Mouse (Mus musculus) right cerebral cortex, adult 2 months (tissue): ENCODE measurements at regions not wholly inside any gene's neighbourhood (a gene's known extent, or its start where the extent isn't known, plus 50 kb on each side); places are given as distances from the start of the nearest gene placed in this dataset.

Experiments
- DNase-seq, 2 experiments: peaks; one replicate each; pipeline ENCODE4 v3.0.0; 2021 to 2022; ENCODE audit warnings: low spot score in 2 of 2

DNA sequence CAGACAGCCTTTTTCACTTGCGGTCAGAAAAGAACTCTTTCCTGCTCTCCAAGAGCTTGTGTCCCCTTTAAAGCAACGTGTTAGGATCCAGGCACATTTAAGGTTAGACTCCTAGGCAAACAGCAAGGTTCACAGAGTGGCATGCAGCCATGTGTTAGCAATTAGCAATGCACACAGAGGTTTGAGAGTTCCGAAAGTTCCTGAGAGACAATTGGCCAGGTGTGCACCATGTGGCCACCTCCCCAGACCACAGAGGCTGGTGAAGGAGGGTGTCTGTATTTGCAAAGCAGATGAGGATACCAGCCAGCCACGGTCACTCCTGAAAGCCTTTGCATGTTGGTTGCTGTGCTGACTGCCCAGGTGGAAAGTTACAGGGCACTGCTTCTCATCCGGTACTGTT is 240.6 kb downstream of the H2al1j start:
- no peak for DNase-seq

DNA sequence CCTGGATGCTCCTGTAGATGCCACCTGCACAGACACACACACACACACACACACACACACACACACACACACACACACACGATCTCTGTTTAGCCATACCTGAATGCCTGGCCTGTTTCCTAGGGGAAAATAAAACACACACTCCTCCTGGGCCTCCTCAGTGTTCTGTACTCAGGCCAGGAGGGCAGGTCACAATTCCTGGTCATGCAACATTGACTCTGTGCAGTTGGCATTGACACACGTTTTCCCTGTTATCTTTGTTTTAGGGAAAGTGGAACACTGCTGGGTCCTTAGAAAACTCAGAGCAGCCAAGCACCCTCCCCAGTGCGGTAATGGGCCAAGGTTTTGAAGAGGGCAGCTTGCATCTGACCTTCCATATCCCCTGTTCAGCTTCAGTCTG is 246.7 kb downstream of the H2al1j start:
- no peak for DNase-seq

GRCm38 (mm10) chrX:11575571-11575970 is 247.9 kb downstream of the H2al1j start:
- DNase-seq = no peak

DNA sequence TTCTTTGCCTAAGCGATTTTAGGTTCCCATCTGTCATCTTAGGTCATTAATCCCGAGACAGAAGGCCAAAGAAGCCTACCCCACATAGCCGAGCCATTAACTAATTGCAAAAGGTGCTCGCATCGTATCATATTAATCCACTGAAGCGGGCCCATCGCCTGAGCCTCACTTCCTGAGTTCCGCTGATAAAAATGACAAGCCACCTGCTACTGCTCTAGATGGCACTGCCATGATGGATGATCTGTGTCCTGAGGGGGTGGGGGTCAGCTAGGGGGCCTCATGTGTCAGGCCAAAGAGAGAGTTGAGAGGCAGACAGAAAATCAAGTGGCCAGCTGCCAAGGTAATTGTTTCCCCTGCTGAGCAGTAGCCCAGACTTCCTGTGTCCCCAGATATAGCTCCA is 248.7 kb downstream of the H2al1j start:
- no peak for DNase-seq

GRCm38 (mm10) chrX:11577294-11577693 is 249.7 kb downstream of the H2al1j start:
- DNase-seq = no peak

- no peak for DNase-seq
Measured at GRCm38 (mm10) chrX:11585353-11585752, 257.7 kb downstream of the H2al1j start.

- DNase-seq = no peak
Measured at GRCm38 (mm10) chrX:11591391-11592187, 264.0 kb downstream of the H2al1j start.

DNA sequence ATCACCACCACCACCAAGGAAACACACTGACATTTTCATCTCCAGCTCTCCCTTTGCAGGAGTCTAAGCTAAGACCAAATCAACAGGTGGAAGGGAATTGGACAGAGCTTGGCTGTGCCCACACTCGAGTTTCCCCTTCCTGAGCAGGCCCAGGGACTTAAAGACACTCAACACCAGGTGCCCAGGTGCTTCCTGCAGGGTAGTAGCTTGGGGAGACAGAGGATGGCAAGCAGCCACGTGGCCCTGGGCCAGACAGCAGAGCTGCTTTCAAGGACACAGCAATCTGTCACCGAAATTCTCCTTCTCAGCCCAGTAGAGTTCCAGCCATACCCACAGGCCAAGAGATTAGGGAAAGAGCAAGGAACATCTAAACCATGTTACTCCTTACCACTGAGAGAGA is 266.9 kb downstream of the H2al1j start:
- no peak for DNase-seq

DNA sequence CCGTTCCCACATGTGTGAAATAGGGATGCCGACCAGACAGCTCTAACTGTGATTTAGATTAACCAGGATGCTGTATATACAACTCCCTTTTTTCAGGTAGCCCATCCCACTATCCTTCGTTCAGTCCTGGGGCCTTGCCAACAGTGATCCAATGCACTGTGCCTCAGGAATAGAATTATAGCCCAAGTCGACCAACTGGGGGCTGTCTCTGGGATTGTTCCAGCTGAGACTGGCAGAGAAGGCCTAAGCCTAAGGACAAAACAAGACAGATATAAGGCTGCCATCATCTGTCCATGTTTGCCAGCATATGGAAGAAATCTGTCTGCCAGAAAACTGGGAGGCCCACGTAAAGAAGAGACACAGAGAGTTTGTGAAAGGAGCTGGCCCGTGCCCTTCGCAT is 269.9 kb downstream of the H2al1j start:
- DNase-seq = peak; percentile 8 to 22

DNA sequence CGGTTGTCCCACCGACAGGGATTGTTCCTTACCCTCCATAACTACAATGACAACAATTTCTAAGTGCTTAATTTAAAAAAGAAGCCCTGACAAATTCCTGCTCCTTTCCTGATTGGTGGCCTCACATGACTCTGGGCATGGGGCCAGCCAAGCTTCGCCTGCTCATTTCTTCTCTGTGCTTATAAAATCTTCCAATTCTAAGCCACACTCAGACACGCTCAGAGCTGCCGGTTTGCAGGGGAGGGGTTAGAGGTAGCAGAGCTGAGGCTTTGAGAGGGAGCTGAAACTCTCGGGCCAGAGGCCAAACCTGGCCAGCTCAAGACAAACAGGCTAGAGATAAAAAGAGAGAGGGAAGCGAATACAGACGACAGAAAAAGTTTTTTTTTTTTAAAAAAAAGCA is 286.6 kb downstream of the H2al1j start:
- no peak for DNase-seq

GRCm38 (mm10) chrX:11621045-11621763 is 293.6 kb downstream of the H2al1j start:
- DNase-seq = peak; percentile 42 to 71

DNA sequence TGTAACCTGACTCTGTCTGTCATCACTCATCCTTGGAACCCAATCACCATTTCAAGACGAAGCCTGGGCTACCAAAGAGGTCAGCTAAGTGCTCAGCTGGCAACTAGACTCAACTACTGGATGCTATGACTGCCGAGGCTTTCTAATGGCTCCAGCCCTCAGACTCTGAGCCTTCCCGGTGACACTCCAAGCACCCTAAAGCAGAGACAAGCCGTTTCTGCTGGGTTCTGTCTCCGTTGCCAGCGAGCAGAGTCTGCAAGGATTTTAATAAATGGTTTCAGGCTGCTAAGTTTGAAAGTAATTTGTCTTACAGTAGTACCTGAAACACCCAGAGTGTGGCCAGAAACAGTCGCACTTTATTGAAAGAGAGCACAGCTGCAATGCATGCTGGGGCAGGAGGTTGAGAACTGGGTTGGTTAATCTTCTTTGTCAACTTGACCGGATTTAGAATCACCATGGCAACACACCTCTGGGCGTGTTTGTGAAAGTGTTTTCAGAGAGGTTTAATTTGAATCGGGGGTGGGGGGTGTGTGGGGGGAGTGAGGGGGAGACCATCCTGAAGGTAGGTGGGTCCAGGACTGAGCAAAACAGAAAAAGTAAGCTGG is 298.8 kb downstream of the H2al1j start:
- no peak for DNase-seq

- DNase-seq = no peak
Measured at GRCm38 (mm10) chrX:11629362-11629761, 301.7 kb downstream of the H2al1j start.

DNA sequence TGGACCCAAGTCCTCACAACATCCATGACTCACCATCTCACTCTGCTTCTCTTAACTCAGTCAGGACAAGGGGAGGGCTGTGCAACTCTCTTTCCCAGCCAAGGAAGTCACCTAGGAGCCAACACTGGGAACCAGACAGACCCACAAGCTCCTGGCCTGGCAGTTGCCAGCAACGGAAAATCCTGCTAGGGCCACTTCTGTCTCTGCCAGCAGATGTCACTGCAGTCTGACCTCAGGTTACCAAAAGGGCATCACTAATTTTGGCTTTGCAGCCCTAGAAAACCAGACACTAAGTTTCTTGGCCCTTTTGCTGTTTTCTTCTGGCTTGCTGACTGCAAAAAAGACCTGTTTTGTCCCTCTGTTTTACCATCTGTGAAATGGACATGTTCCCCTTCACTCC is 302.3 kb downstream of the H2al1j start:
- no peak for DNase-seq

DNA sequence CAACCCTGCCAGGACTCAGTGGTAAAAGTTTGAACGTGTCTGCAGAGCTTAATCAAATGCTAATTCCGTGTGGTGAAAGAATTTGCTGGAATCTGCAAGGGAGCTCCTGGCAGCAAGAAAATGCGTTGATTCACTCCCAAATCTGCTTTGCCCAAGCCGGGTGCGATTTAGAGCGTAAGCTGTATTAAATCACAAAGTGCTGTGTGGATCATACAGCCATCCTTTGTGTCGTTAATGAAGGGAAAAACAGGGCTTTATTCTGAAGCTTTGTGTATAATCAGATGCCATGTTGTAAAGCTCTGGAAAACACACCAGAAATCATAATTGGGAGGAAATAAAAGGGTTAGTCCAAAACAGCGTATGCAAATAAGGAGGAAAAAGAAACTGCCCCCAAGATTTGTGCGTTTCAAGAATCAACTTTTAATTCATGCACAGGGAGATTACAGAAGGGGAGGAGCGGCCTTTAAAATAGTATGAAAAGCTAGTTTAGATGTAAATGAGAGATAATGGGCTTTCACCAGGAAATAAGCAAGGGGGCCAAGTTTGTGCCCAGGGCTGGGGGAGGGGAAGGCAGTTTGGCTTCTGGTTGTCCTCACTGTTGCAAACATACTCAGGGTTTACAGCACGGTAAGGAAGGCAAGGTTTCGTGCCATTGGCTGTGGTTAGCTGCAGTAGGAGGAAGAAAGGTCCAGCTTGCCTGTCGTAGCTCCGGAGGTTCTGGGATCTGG is 303.7 kb downstream of the H2al1j start:
- DNase-seq = peak in 1 of 2 experiments; percentile 27

DNA sequence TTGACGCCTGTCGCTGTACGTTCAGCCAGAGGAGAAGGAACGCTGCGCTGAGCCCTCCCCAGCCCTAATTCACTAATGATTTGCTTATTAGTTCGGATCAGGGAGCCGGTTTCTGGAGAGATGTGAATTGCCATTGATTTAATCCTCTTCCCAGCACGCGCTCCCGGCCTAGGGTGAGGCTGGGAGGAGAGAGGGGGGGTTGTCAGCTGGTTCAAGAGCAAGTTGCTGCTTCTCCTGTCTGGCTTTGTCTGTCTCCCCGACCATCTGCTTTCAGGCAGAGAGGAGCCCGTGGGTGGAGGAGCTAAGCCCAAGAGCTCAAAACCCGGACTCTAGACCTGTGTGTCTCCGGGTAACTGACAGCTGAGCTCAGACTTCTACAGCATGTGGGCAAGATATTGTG is 304.4 kb downstream of the H2al1j start:
- peak in 1 of 2 experiments; percentile 20 for DNase-seq

DNA sequence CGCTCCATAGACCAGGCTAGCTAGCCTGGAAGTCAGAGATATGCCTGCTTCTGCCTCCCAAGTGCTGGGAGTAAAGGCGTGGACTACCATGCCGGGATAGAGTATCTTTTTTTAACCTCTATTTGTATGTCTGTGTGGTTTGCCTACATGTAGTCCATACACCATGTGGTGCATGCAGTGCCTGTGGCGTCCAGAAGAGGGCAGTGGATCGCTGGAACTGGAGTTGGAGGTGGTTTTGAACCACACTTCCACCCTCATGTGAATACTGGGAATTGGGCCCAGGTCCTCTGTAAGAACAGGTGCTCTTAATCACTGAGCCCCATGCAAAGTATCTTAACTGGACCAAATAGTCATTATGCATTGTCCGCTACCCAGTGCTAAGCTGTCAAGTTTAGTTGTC is 306.2 kb downstream of the H2al1j start:
- no peak for DNase-seq

- DNase-seq = no peak
Measured at GRCm38 (mm10) chrX:11644484-11644883, 316.9 kb downstream of the H2al1j start.

DNA sequence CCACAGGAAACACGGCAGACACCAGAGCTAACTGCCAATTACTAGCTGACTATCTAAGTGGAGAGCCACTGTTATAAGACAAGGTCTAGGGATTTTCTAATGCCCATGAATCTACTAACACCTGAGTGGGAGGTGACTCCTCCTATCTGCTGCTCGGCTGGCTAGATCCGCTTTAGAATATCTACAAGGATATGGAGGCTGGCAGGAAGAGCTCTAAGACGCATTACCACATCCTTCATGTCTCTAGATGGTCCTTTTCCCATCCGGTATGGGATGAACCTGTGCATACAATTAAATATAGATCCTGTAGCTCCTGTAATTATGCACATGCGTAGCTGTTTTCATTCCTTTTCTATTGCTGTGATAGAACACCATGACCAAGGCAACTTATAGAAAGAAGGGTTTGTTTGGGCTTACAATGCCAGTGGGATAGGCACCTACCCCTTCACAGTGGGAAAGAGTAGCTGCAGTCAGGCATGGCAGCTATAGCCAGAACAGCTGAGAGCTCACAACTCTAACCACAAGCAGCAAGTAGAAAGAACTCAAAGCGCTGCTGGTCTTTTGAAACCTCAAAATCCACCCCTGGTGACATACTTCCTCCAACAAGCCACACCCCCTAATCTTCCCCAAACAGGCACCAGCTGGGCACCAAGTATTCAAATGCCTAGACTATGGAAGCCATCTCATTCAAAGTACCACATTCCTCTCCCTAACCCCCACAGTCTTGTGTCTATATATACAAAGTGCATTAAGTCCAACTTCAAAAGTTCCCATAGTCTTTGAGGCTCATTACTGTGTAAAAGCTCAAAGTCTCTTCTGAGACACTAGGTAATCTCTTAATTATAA is 319.3 kb downstream of the H2al1j start:
- no peak for DNase-seq

GRCm38 (mm10) chrX:11647527-11647836 is 319.9 kb downstream of the H2al1j start:
- DNase-seq = no peak

DNA sequence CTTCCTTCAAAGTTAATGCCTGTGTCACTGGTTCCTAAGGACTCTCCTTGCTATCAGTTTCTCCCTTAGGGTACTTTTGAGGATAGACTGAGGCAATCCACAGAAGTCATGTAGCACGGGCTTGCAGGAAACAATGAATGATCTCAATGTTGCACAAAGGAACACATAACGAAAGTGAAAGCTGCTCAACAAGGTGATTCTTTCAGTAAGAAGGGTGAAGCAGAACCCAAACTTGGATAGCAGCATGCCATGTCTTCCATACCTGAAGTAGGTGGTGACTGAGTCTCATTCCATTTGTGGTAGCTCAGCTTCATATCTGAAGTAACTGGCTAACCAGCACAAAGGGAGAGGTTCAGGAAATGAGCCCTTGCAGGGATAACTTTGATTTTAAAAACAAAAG is 325.7 kb downstream of the H2al1j start:
- no peak for DNase-seq
